Mouse (Mus musculus) olfactory bulb, adult 2 months (tissue): ENCODE results near the gene Grin3b. TPM values are rescaled to one million over a fixed set of nuclear protein-coding genes. Genes with fewer than 3 reads are reported as not detected.

Experiments
- H3K27ac ChIP-seq: fragments of 200-500 bp; 2 replicates; pipeline ENCODE4 v1.5.1; 2012; ENCODE audit warnings: low read depth, low read length; ENCODE audit not compliant: insufficient read depth
- H3K4me1 ChIP-seq: fragments of 200-500 bp; 2 replicates; pipeline ENCODE4 v1.6.1; 2012; ENCODE audit warnings: low read length; ENCODE audit not compliant: control insufficient read depth, insufficient read depth
- H3K4me3 ChIP-seq: fragments of 200-500 bp; 2 replicates; pipeline ENCODE4 v1.5.1; 2012; ENCODE audit warnings: mild to moderate bottlenecking, low read depth, low read length, moderate library complexity; ENCODE audit not compliant: insufficient read depth
- CTCF ChIP-seq: fragments of 200-500 bp; IDR thresholded peaks from 2 replicates; pipeline ENCODE4 v1.5.1; 2012; ENCODE audit warnings: low read depth, mild to moderate bottlenecking, low read length, moderate library complexity; ENCODE audit not compliant: insufficient read depth
- POLR2A ChIP-seq: fragments of 200-500 bp; IDR thresholded peaks from 2 replicates; pipeline ENCODE4 v1.6.1; 2012; ENCODE audit warnings: mild to moderate bottlenecking, low read depth, low read length, moderate library complexity; ENCODE audit not compliant: insufficient read depth
- WGBS: fragments of 180-500 bp; shearing (Covaris S2); methylation state at CpG from one replicate; pipeline ENCODE4 v1.1.7; 2018; 5-methylcytosine and 5-hydroxymethylcytosine counted together
- polyA plus RNA-seq: library from polyadenylated mRNA; stranded (reverse); fragments of >200 nt; gene quantifications from 2 replicates; pipeline ENCODE4 v1.2.4, GENCODE M21; 2012; ENCODE audit warnings: low replicate concordance; ENCODE audit not compliant: missing spikeins, insufficient read depth, insufficient read length

Grin3b gene
- polyA plus RNA-seq, 1 experiment: not detected

GRCm38 (mm10) chr10:79934794-79935569, 35.5 kb upstream of the Grin3b start:
- H3K27ac ChIP-seq: no peak overlapping the region
- TF ChIP-seq POLR2A: no peak
- no peak for TF ChIP-seq CTCF
- WGBS: 55% methylated on average over 16 of the region's 16 CpGs
- H3K4me1 ChIP-seq: peaks cover 58% of the 10 kb centered on the region
- H3K4me3 ChIP-seq: no peak overlapping the region

- peaks cover 56% of the 10 kb centered on the region for H3K4me1 ChIP-seq
- H3K4me3 ChIP-seq: no peak overlapping the region
- TF ChIP-seq CTCF (no peak), POLR2A (no peak)
- H3K27ac ChIP-seq: no peak overlapping the region
- WGBS: 59% methylated on average over 10 of the region's 10 CpGs
Observed at GRCm38 (mm10) chr10:79936284-79936910, 34.1 kb upstream of the Grin3b start.

- Histone ChIP-seq H3K4me1 (peaks cover 54% of the 10 kb centered on the region), H3K27ac (no peak overlapping the region), H3K4me3 (no peak overlapping the region)
- TF ChIP-seq POLR2A: no peak
- no peak for TF ChIP-seq CTCF
- 22% methylated on average over 27 of the region's 27 CpGs for WGBS
Observed at GRCm38 (mm10) chr10:79936911-79937441, 33.5 kb upstream of the Grin3b start.

GRCm38 (mm10) chr10:79937775-79938526, 32.6 kb upstream of the Grin3b start:
- no peak for TF ChIP-seq POLR2A
- no peak for TF ChIP-seq CTCF
- no peak overlapping the region for H3K4me3 ChIP-seq
- WGBS: 80% methylated on average over 11 of the region's 11 CpGs
- peaks cover 44% of the 10 kb centered on the region for H3K4me1 ChIP-seq
- H3K27ac ChIP-seq: no peak overlapping the region

- Histone ChIP-seq H3K27ac (no peak overlapping the region), H3K4me1 (peaks cover 29% of the 10 kb centered on the region), H3K4me3 (no peak overlapping the region)
- 68% methylated on average over 7 of the region's 7 CpGs for WGBS
- TF ChIP-seq POLR2A (no peak), CTCF (no peak)
Observed at GRCm38 (mm10) chr10:79940749-79941148, 29.8 kb upstream of the Grin3b start.

- Histone ChIP-seq H3K4me1 (peaks cover 26% of the 10 kb centered on the region), H3K4me3 (no peak overlapping the region), H3K27ac (no peak overlapping the region)
- TF ChIP-seq CTCF (no peak), POLR2A (no peak)
- WGBS: 85% methylated on average over 1 of the region's 1 CpGs
Observed at GRCm38 (mm10) chr10:79942988-79943387, 27.5 kb upstream of the Grin3b start.

- WGBS: 82% methylated on average over 9 of the region's 9 CpGs
- H3K4me1 ChIP-seq: peaks cover 26% of the 10 kb centered on the region
- TF ChIP-seq CTCF (no peak), POLR2A (no peak)
- H3K4me3 ChIP-seq: no peak overlapping the region
- H3K27ac ChIP-seq: no peak overlapping the region
Observed at GRCm38 (mm10) chr10:79943471-79943901, 27.0 kb upstream of the Grin3b start.

GRCm38 (mm10) chr10:79945507-79946234, 24.8 kb upstream of the Grin3b start:
- 47% methylated on average over 16 of the region's 16 CpGs for WGBS
- TF ChIP-seq POLR2A (no peak), CTCF (no peak)

More at GRCm38 (mm10) chr10:79945507-79946234, 24.8 kb upstream of the Grin3b start:
- Histone ChIP-seq H3K4me3 (no peak overlapping the region), H3K4me1 (peaks cover 21% of the 10 kb centered on the region), H3K27ac (no peak overlapping the region)
